Mouse (Mus musculus) bone marrow, adult 2 months (tissue): ENCODE data around the gene Stox2.

Experiments used
- CTCF ChIP-seq: fragments of 200-500 bp; IDR thresholded peaks from 2 replicates; pipeline ENCODE4 v1.5.1; 2011; ENCODE audit warnings: low read length, control low read depth; ENCODE audit not compliant: control insufficient read depth, insufficient read depth
- POLR2A ChIP-seq: fragments of 200-500 bp; IDR thresholded peaks from 2 replicates; pipeline ENCODE4 v1.6.1; 2011; ENCODE audit warnings: low read depth, mild to moderate bottlenecking, control low read depth, low read length, borderline replicate concordance; ENCODE audit not compliant: control insufficient read depth

DNA sequence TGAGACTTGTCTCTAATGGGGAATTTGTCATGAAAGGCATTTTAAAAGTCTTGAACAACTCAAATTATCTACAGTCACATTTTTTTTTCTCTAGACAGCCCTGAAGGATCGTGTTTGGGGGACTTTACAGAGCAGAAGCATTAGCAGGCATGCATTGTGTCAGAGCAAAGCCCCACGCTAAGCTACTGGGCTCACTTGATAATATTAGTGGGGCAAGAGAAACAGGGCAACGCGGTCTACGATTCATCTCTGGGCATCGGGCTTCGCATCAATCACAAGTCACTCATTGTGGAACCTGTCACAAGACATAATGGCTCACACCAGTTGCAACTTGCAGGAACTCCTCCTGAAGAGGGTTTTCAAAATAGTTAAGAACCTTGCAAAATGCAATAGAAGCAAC lies 205.9 kb downstream of the Stox2 start:
- TF ChIP-seq CTCF (no peak), POLR2A (no peak)
